Mouse (Mus musculus) testis, adult 2 months (tissue): ENCODE results near the gene Znhit3.

Experiments
- CTCF ChIP-seq: fragments of 200-500 bp; IDR thresholded peaks from 2 replicates; pipeline ENCODE4 v1.5.1; 2012; ENCODE audit warnings: low read depth, mild to moderate bottlenecking, inconsistent platforms, low read length, moderate library complexity; ENCODE audit not compliant: control insufficient read depth, insufficient read depth, insufficient replicate concordance
- POLR2A ChIP-seq: fragments of 200-500 bp; IDR thresholded peaks from 2 replicates; pipeline ENCODE4 v1.6.1; 2012; ENCODE audit warnings: low read depth, mild to moderate bottlenecking, inconsistent platforms, low read length, moderate library complexity; ENCODE audit not compliant: control insufficient read depth

DNA sequence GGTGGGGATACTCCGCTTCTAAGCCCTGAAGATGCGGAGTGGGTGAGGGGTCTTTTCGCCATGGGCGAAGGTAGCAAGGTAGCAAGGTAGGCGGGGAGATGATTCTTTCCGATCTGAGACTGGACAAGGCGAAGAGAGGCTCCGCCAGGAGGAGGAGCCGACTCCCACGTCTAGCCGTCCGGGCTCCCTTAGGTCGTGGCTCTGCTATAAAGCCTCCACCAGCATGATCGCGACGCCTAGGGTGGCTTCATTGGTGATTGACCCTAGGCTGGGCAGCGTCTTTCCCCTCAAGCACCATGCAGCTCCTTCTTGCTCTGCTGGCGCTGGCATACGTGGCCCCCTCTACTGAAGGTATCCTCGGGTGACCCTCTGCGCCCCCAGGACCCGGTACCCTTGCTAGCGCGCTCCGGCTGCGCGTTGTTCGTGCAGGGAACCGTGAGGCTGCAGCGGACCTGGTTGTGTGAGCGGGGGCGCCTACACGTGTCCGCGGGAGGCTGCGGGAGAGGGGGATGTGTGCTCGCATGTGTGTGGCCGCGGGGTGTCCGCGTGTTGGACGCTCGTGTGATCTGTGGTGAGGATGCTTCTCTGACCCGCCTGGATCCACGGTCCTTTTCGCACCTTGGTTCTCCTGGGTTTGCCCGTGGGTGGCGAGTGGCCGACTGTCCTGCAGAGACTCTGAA is 41.6 kb upstream of the Znhit3 start, which contains the start of gene Car4:
- TF ChIP-seq CTCF = no peak
- no peak for TF ChIP-seq POLR2A
